Mouse (Mus musculus) heart, adult 2 months (tissue): ENCODE measurements around the gene Gm49340.

ENCODE experiments used
- CTCF ChIP-seq: fragments of 200-600 bp; IDR thresholded peaks from 2 replicates; pipeline ENCODE4 v1.8.1; 2022; ENCODE audit warnings: antibody characterized with exemption, mild to moderate bottlenecking, moderate library complexity
- POLR2A ChIP-seq: fragments of 200-500 bp; IDR thresholded peaks from 2 replicates; pipeline ENCODE4 v1.6.1; 2011; ENCODE audit warnings: mild to moderate bottlenecking, low read depth, low read length, control low read depth; ENCODE audit not compliant: insufficient read depth

DNA sequence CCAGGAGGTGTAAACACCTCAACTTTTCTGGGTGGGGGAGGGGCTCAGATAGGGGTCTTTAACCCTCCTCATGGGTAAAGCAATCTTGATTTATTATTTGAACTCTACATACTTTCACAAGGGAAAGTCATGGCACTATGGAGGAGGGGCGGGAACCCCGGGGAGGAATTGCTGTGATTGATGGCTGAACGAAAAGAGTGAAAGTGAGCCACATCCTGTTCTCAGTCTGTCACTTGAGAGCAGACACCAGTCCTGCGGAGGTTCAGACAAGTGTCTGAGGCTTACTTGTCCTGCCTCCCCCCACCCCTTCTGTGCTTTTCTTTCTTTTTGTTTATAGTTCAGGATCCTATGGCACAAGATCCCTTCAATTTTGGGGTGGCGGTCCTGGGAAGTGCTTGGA, 48.8 kb upstream of the Gm49340 start:
- TF ChIP-seq POLR2A = no peak
- TF ChIP-seq CTCF = no peak
